Mouse (Mus musculus): ENCODE results near the gene Phf24.

Phf24 gene

GRCm38 (mm10) chr4:42913391-42913790 lies 3.1 kb upstream of the Phf24 start:
- DNase-seq (ENCODE audit: low spot score): no peak

GRCm38 (mm10) chr4:42915311-42915710 lies 1.1 kb upstream of the Phf24 start:
- no peak for DNase-seq (ENCODE audit: low spot score)

- DNase-seq (ENCODE audit: low spot score): no peak
Measured at GRCm38 (mm10) chr4:42915966-42916365, 494 bp upstream of the Phf24 start.

- peak; percentile 25 for DNase-seq (ENCODE audit: low spot score)
Measured at GRCm38 (mm10) chr4:42917402-42917774, 928 bp downstream of the Phf24 start.

- no peak for DNase-seq (ENCODE audit: low spot score)
Measured at GRCm38 (mm10) chr4:42920726-42921125, 4.3 kb downstream of the Phf24 start.

GRCm38 (mm10) chr4:42921536-42921935 lies 5.1 kb downstream of the Phf24 start:
- DNase-seq (ENCODE audit: low spot score): no peak

GRCm38 (mm10) chr4:42922056-42922455 lies 5.6 kb downstream of the Phf24 start:
- no peak for DNase-seq (ENCODE audit: low spot score)

GRCm38 (mm10) chr4:42922461-42922860 lies 6.0 kb downstream of the Phf24 start:
- DNase-seq (ENCODE audit: low spot score): no peak

GRCm38 (mm10) chr4:42924095-42924710 lies 7.7 kb downstream of the Phf24 start:
- no peak for DNase-seq (ENCODE audit: low spot score)

- no peak for DNase-seq (ENCODE audit: low spot score)
Measured at GRCm38 (mm10) chr4:42928209-42928608, 11.7 kb downstream of the Phf24 start.

- DNase-seq (ENCODE audit: low spot score): no peak
Measured at GRCm38 (mm10) chr4:42928952-42929351, 12.5 kb downstream of the Phf24 start.

- DNase-seq (ENCODE audit: low spot score): no peak
Measured at GRCm38 (mm10) chr4:42932229-42932969, 15.9 kb downstream of the Phf24 start.

- peak; percentile 49 for DNase-seq (ENCODE audit: low spot score)
Measured at GRCm38 (mm10) chr4:42933630-42934029, 17.2 kb downstream of the Phf24 start.

- no peak for DNase-seq (ENCODE audit: low spot score)
Measured at GRCm38 (mm10) chr4:42941396-42941795, 24.9 kb downstream of the Phf24 start.

GRCm38 (mm10) chr4:42943341-42943740 lies 26.9 kb downstream of the Phf24 start:
- no peak for DNase-seq (ENCODE audit: low spot score)

GRCm38 (mm10) chr4:42944185-42944584 lies 27.7 kb downstream of the Phf24 start:
- no peak for DNase-seq (ENCODE audit: low spot score)

GRCm38 (mm10) chr4:42945043-42945442 lies 28.6 kb downstream of the Phf24 start:
- DNase-seq (ENCODE audit: low spot score): no peak

GRCm38 (mm10) chr4:42945445-42945844 lies 29.0 kb downstream of the Phf24 start:
- no peak for DNase-seq (ENCODE audit: low spot score)

- DNase-seq (ENCODE audit: low spot score): no peak
Measured at GRCm38 (mm10) chr4:42945952-42946351, 29.5 kb downstream of the Phf24 start.

- DNase-seq (ENCODE audit: low spot score): no peak
Measured at GRCm38 (mm10) chr4:42946733-42947290, 30.4 kb downstream of the Phf24 start.

- DNase-seq (ENCODE audit: low spot score): no peak
Measured at GRCm38 (mm10) chr4:42948527-42948926, 32.1 kb downstream of the Phf24 start.

GRCm38 (mm10) chr4:42949051-42949675 lies 32.7 kb downstream of the Phf24 start:
- no peak for DNase-seq (ENCODE audit: low spot score)

GRCm38 (mm10) chr4:42949676-42950051 lies 33.2 kb downstream of the Phf24 start, which contains the start of gene Dnajb5:
Gene Dnajb5, plus strand, starts transcription at chr4:42949814.
- peak; percentile 93 for DNase-seq (ENCODE audit: low spot score)
